Mouse (Mus musculus) liver, adult 2 months (tissue): Measurements from ENCODE around the gene Rps2. TPM values are rescaled to one million over a fixed set of nuclear protein-coding genes. Genes with fewer than 3 reads are reported as not detected.

Source experiments
- DNase-seq: peaks from one replicate; pipeline ENCODE4 v3.0.0-alpha.2; 2011; ENCODE audit warnings: low read depth, low spot score; ENCODE audit errors: extremely low read depth
- H3K27ac ChIP-seq: fragments of 200-500 bp; replicated peaks from 2 replicates; pipeline ENCODE4 v1.5.1; 2012; ENCODE audit warnings: low read depth, mild to moderate bottlenecking, control low read depth, inconsistent platforms, low read length; ENCODE audit not compliant: insufficient read depth
- H3K27me3 ChIP-seq: fragments of 200-500 bp; 2 replicates; pipeline ENCODE4 v1.6.1; 2012; ENCODE audit warnings: mild to moderate bottlenecking, moderate library complexity, low read length, inconsistent platforms; ENCODE audit not compliant: control insufficient read depth, insufficient read depth
- H3K36me3 ChIP-seq: fragments of 200-500 bp; 2 replicates; pipeline ENCODE4 v1.6.1; 2012; ENCODE audit warnings: low read length, inconsistent platforms; ENCODE audit not compliant: control insufficient read depth, insufficient read depth
- H3K4me1 ChIP-seq: fragments of 200-500 bp; 2 replicates; pipeline ENCODE4 v1.6.1; 2011; ENCODE audit warnings: low read length; ENCODE audit not compliant: control insufficient read depth, insufficient read depth
- H3K4me3 ChIP-seq: fragments of 200-500 bp; 2 replicates; pipeline ENCODE4 v1.5.1; 2011; ENCODE audit warnings: low read depth, mild to moderate bottlenecking, control low read depth, low read length, moderate library complexity; ENCODE audit not compliant: insufficient read depth
- H3K79me2 ChIP-seq: fragments of 200-500 bp; 2 replicates; pipeline ENCODE4 v1.6.1; 2012; ENCODE audit warnings: inconsistent platforms, mild to moderate bottlenecking, low read length, moderate library complexity; ENCODE audit not compliant: control insufficient read depth, insufficient read depth
- H3K9ac ChIP-seq: fragments of 200-500 bp; 2 replicates; pipeline ENCODE4 v1.6.1; 2012; ENCODE audit warnings: low read depth, mild to moderate bottlenecking, control low read depth, inconsistent platforms, low read length
- CTCF ChIP-seq: fragments of 200-500 bp; IDR thresholded peaks from 2 replicates; pipeline ENCODE4 v1.5.1; 2011; ENCODE audit warnings: low read depth, low read length, control low read depth
- POLR2A ChIP-seq: fragments of 200-500 bp; IDR thresholded peaks from 2 replicates; pipeline ENCODE4 v1.6.1; 2011; ENCODE audit warnings: low read length, control low read depth; ENCODE audit not compliant: insufficient read depth; ENCODE audit errors: extremely low read depth
- WGBS: fragments of 180-500 bp; shearing (Covaris S2); methylation state at CpG from one replicate; pipeline ENCODE4 v1.1.7; 2018; 5-methylcytosine and 5-hydroxymethylcytosine counted together
- polyA plus RNA-seq: library from polyadenylated mRNA; depleted of rRNA; stranded (reverse); fragments of >200 nt; gene quantifications from 2 replicates; pipeline ENCODE4 v1.2.3, GENCODE M21; 2012; rRNA removed
- total RNA-seq: library from RNA; depleted of rRNA; stranded (reverse); fragments of >200 nt; gene quantifications from 2 replicates; pipeline ENCODE4 v1.2.3, GENCODE M21; 2014; rRNA removed

The Rps2 gene
- total and polyA plus RNA-seq, 2 experiments, result 802 to 2,199 TPM

- Histone ChIP-seq H3K36me3 (no peaks in the 10 kb centered on the region), H3K4me3 (no peak overlapping the region), H3K9ac (no peak overlapping the region), H3K79me2 (no peaks in the 10 kb centered on the region), H3K4me1 (no peaks in the 10 kb centered on the region), H3K27ac (no peak overlapping the region), H3K27me3 (no peaks in the 10 kb centered on the region)
- DNase-seq, result no peak
- WGBS, result 9% methylated on average over 3 of the region's 3 CpGs
- TF ChIP-seq CTCF (no peak), POLR2A (no peak)
Observed at GRCm38 (mm10) chr17:24769146-24769545, 51.2 kb downstream of the Rps2 start.

Other genes with a start within 250 kb of the Rps2 start
Only the 30 nearest of the 33 such genes appear.
- gene Mlst8, start 239.0 kb upstream of the Rps2 start, total RNA-seq, result 3.5 and 3.9 TPM in 2 replicates
- 12.9 and 16.7 TPM in 2 replicates for gene Mlst8, start 239.0 kb upstream of the Rps2 start, polyA plus RNA-seq
- under 0.01 and 0.18 TPM in 2 replicates for gene Caskin1, start 229.5 kb upstream of the Rps2 start, total RNA-seq
- 0.18 and 0.26 TPM in 2 replicates for gene Caskin1, start 229.5 kb upstream of the Rps2 start, polyA plus RNA-seq
- gene Traf7, start 190.2 kb upstream of the Rps2 start, total RNA-seq, result 13.4 and 14.4 TPM in 2 replicates
- gene Traf7, start 190.2 kb upstream of the Rps2 start, polyA plus RNA-seq, result 25.3 and 47.5 TPM in 2 replicates
- 0.13 and 0.37 TPM in 2 replicates for gene Rab26, start 183.9 kb upstream of the Rps2 start, total RNA-seq
- gene Rab26, start 183.9 kb upstream of the Rps2 start, polyA plus RNA-seq, result 0.15 and 0.40 TPM in 2 replicates
- gene Pkd1, start 168.3 kb upstream of the Rps2 start, total RNA-seq, result 9.9 and 11.4 TPM in 2 replicates
- 14.7 and 17.4 TPM in 2 replicates for gene Pkd1, start 168.3 kb upstream of the Rps2 start, polyA plus RNA-seq
- gene Tsc2, start 85.5 kb upstream of the Rps2 start, total RNA-seq, result 19.5 and 27.9 TPM in 2 replicates
- 63.4 and 79.3 TPM in 2 replicates for gene Tsc2, start 85.5 kb upstream of the Rps2 start, polyA plus RNA-seq
- 8.1 and 9.7 TPM in 2 replicates for gene Nthl1, start 85.4 kb upstream of the Rps2 start, total RNA-seq
- 11.3 and 11.5 TPM in 2 replicates for gene Nthl1, start 85.4 kb upstream of the Rps2 start, polyA plus RNA-seq
- gene Slc9a3r2, start 67.8 kb upstream of the Rps2 start, total RNA-seq, result 8.8 and 13.6 TPM in 2 replicates
- 24.9 and 31.5 TPM in 2 replicates for gene Slc9a3r2, start 67.8 kb upstream of the Rps2 start, polyA plus RNA-seq
- gene Npw, start 59.7 kb upstream of the Rps2 start, total RNA-seq, result not detected in 2 replicates
- gene Npw, start 59.7 kb upstream of the Rps2 start, polyA plus RNA-seq, result not detected in 2 replicates
- 11.1 and 16.0 TPM in 2 replicates for gene Zfp598, start 48.4 kb upstream of the Rps2 start, total RNA-seq
- gene Zfp598, start 48.4 kb upstream of the Rps2 start, polyA plus RNA-seq, result 67.8 and 106 TPM in 2 replicates
- gene Syngr3, start 28.2 kb upstream of the Rps2 start, total RNA-seq, result 0.09 and 0.13 TPM in 2 replicates
- gene Syngr3, start 28.2 kb upstream of the Rps2 start, polyA plus RNA-seq, result 0.10 TPM in 2 replicates
- 32.6 and 38.2 TPM in 2 replicates for gene Gfer, start 22.0 kb upstream of the Rps2 start, total RNA-seq
- gene Gfer, start 22.0 kb upstream of the Rps2 start, polyA plus RNA-seq, result 49.8 and 51.9 TPM in 2 replicates
- 0.37 and 0.40 TPM in 2 replicates for gene Noxo1, start 21.9 kb upstream of the Rps2 start, total RNA-seq
- gene Noxo1, start 21.9 kb upstream of the Rps2 start, polyA plus RNA-seq, result 2.7 TPM in 2 replicates
- gene Tbl3, start 10.5 kb upstream of the Rps2 start, total RNA-seq, result 14.2 and 17.8 TPM in 2 replicates
- 29.4 and 37.9 TPM in 2 replicates for gene Tbl3, start 10.5 kb upstream of the Rps2 start, polyA plus RNA-seq
- not detected in 2 replicates for gene Rnf151, start 53 bp upstream of the Rps2 start, total RNA-seq
- 0.19 TPM in 1 of 2 replicates, not detected in the other for gene Rnf151, start 53 bp upstream of the Rps2 start, polyA plus RNA-seq
- gene Ndufb10, start 6.4 kb downstream of the Rps2 start, total RNA-seq, result 290 TPM in 2 replicates
- gene Ndufb10, start 6.4 kb downstream of the Rps2 start, polyA plus RNA-seq, result 265 and 300 TPM in 2 replicates
- gene Rpl3l, start 9.7 kb downstream of the Rps2 start, total RNA-seq, result 0.46 TPM in 1 of 2 replicates, not detected in the other
- not detected in 2 replicates for gene Rpl3l, start 9.7 kb downstream of the Rps2 start, polyA plus RNA-seq
- gene Msrb1, start 18.5 kb downstream of the Rps2 start, total RNA-seq, result 184 and 192 TPM in 2 replicates
- 447 and 506 TPM in 2 replicates for gene Msrb1, start 18.5 kb downstream of the Rps2 start, polyA plus RNA-seq
- gene Hs3st6, start 34.9 kb downstream of the Rps2 start, total RNA-seq, result 0.74 and 1.2 TPM in 2 replicates
- gene Hs3st6, start 34.9 kb downstream of the Rps2 start, polyA plus RNA-seq, result 2.3 and 3.9 TPM in 2 replicates
- 4.9 and 6.7 TPM in 2 replicates for gene Meiob, start 86.2 kb downstream of the Rps2 start, total RNA-seq
- 0.59 and 0.75 TPM in 2 replicates for gene Meiob, start 86.2 kb downstream of the Rps2 start, polyA plus RNA-seq
- 855 and 1,003 TPM in 2 replicates for gene Hagh, start 122.0 kb downstream of the Rps2 start, total RNA-seq
- 900 and 1,325 TPM in 2 replicates for gene Hagh, start 122.0 kb downstream of the Rps2 start, polyA plus RNA-seq
- 49.5 and 61.3 TPM in 2 replicates for gene Fahd1, start 132.2 kb downstream of the Rps2 start, total RNA-seq
- 55.7 and 61.8 TPM in 2 replicates for gene Fahd1, start 132.2 kb downstream of the Rps2 start, polyA plus RNA-seq
- 112 and 127 TPM in 2 replicates for gene Igfals, start 147.9 kb downstream of the Rps2 start, total RNA-seq
- gene Igfals, start 147.9 kb downstream of the Rps2 start, polyA plus RNA-seq, result 369 and 402 TPM in 2 replicates
- 16.2 and 24.7 TPM in 2 replicates for gene Nubp2, start 168.2 kb downstream of the Rps2 start, total RNA-seq
- gene Nubp2, start 168.2 kb downstream of the Rps2 start, polyA plus RNA-seq, result 30.2 and 33.0 TPM in 2 replicates
- 8.7 and 14.8 TPM in 2 replicates for gene Spsb3, start 168.5 kb downstream of the Rps2 start, total RNA-seq
- 37.5 and 42.4 TPM in 2 replicates for gene Spsb3, start 168.5 kb downstream of the Rps2 start, polyA plus RNA-seq
- gene Eme2, start 177.0 kb downstream of the Rps2 start, total RNA-seq, result 19.5 and 20.5 TPM in 2 replicates
- 21.0 and 31.2 TPM in 2 replicates for gene Eme2, start 177.0 kb downstream of the Rps2 start, polyA plus RNA-seq
- gene Mrps34, start 177.0 kb downstream of the Rps2 start, total RNA-seq, result 47.5 and 53.7 TPM in 2 replicates
- gene Mrps34, start 177.0 kb downstream of the Rps2 start, polyA plus RNA-seq, result 124 and 149 TPM in 2 replicates
- 46.6 and 49.1 TPM in 2 replicates for gene Nme3, start 178.4 kb downstream of the Rps2 start, total RNA-seq
- 69.7 and 72.3 TPM in 2 replicates for gene Nme3, start 178.4 kb downstream of the Rps2 start, polyA plus RNA-seq
- gene Mapk8ip3, start 218.9 kb downstream of the Rps2 start, total RNA-seq, result 11.7 and 16.1 TPM in 2 replicates
- gene Mapk8ip3, start 218.9 kb downstream of the Rps2 start, polyA plus RNA-seq, result 23.2 and 51.4 TPM in 2 replicates
- 29.0 and 34.3 TPM in 2 replicates for gene Jpt2, start 242.6 kb downstream of the Rps2 start, total RNA-seq
- gene Jpt2, start 242.6 kb downstream of the Rps2 start, polyA plus RNA-seq, result 12.1 and 12.2 TPM in 2 replicates